Mouse (Mus musculus) ovary, postnatal 36 days (tissue): Measurements from ENCODE around the gene Cfap77.
"Not testable (repeated sequence)": the region's sequence is repeated elsewhere in the genome, so short reads cannot be mapped to it uniquely, and the experiment has no call there.

Experiments used
- DNase-seq: peaks from one replicate; pipeline ENCODE4 v3.0.0; 2022; ENCODE audit warnings: low spot score, mixed read lengths

Cfap77 gene

DNA sequence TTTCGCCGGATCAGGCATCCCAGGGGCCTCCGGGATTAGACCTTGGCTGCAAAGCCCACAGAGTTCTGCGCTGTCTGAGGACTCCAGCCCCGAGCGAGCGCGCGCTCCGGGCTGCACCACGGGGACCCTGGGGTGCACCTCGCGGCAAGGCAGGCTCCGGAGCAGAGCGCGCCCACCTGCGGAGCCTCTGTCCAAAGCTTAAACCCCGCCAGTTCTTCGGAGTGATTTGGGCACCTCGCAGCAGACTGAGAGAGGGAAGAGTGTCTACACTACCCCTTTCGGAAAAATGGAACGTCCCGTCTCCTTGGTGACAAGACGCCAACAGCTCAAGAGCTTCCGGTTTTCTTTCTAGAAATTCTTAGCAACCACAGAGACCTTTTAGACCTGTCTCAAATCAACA, at the start of gene Cfap77:
TSS of gene Cfap77 (minus strand) at position 76 of the 400 bp plus-strand sequence.
- DNase-seq: peak; percentile 48

DNA sequence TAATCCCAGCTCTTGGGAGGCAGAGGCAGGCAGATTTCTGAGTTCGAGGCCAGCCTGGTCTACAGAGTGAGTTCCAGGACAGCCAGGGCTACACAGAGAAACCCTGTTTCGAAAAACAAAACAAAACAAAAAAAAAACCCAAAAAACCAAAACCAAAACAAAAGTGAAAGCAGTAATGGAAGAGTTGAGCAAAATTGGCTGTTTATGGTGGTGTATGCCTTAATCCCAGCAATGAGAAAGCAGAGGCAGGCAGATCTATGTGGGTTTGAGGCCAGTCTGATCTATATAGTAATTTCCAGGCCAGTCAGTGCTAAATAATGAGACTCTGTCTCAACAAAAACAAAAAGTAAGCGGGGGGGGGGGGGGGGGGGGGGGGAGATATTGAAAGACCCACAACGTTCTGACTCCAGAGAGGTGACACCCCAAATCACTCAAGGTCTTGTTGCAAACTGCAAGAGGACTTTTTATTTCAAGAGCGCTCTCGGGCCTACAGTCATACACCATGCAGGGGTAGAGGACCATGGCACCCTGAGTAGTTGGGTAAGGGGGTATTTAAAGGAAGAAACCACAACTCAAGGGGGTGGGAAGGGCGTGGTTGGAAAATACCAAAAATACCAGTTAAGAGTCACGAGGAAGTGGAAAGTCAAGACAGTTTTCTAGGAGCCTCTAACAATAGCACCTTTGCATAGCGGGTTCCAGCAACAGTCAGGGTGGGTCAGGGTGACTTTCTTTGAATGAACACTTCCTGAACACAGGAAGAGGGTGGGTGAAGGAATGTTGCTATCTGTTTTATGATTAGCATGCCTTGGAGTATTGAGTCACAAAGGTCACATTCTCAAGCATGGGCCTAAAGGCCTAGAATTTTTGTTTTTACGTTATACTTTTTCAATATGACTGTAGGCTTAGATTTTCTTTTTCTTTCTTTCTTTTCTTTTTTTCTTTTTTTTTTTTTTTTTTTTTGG, 47.8 kb upstream of the Cfap77 start:
- not testable (repeated sequence) for DNase-seq

DNA sequence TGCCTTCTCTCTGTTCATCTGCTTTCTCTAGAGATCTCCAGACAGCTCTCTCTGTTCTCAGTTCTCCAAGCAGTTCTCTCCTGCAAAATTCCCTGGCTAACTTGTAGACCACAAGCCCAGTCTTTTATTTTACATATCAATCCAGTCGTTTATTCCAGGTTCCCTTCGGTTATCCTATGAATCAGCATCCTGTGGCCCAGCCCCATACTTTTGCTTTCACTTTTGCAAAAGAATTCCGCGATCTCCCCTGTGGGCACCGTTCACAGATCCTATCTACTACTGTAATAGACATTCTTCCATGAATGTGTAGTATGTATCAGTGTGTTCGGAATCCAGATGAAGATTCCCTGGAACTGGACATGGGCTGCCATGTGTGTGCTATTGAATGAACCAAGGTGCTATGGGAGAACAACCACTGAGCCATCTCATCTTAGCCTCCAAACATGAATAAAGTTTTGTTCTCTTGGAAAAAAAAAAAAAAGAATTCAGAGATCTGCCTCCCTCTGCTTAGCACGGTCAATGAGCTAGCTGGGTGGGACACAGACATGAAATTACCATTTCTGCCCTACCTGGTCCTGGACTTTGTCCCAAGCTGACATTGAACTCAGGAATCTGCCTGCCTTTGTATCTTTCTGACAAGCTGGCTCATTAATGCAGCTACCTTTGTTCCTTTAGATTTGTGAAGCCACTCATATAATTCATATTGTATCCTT, 46.1 kb upstream of the Cfap77 start:
- DNase-seq: no peak

DNA sequence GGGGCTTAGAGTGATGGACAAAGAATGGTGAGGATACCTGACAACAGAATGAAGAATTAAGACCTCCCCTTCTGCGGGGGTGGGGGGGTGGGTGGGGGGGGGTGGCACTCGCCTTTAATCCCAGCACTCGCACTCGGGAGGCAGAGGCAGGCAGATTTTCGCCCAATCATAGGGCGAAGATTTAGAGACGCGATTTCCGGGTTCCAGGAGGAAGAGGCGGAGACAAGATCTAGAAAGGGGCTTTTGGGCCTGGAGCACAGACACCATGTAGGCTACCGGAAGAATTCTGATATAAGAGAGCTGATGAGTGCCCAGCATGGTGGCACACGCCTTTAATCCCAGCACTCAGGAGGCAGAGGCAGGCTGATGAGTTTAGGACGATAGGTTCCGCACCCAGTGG, 44.8 kb upstream of the Cfap77 start:
- DNase-seq: no peak

DNA sequence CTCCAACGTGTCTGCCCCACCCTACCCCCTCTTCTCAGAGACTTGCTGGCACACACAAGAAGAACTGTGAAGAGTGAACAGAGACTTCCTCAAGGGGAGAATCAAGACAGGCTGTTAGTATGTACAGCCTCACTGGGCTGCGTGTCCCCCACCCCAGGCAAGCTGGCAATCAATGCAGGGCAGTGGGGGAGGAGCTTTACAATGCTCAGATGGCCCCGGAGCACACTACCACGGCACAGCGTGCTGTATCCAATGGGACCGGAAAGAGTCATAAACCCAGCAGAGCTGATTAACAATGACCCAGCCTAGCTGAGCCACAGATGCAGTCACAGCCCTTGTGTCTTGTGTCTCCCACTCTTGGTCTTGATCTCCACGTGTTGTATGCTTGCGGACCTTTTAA, 43.9 kb upstream of the Cfap77 start:
- no peak for DNase-seq

DNA sequence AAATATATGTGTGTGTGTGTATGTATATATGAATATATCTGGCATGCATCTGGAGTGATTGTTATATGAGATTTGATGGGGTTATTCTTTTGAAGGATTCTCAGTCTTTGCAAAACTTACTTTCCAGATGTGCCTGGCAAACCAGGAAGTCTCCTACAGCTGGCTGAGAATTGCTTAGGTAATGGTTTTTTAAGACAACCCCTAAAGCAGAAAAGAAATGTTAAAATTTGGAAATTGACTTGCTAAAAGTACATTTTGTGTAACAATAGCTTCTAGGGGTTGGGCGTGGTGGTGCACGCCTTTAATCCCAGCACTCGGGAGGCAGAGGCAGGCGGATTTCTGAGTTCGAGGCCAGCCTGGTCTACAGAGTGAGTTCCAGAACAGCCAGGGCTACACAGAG, 43.1 kb upstream of the Cfap77 start:
- DNase-seq: not testable (repeated sequence)

DNA sequence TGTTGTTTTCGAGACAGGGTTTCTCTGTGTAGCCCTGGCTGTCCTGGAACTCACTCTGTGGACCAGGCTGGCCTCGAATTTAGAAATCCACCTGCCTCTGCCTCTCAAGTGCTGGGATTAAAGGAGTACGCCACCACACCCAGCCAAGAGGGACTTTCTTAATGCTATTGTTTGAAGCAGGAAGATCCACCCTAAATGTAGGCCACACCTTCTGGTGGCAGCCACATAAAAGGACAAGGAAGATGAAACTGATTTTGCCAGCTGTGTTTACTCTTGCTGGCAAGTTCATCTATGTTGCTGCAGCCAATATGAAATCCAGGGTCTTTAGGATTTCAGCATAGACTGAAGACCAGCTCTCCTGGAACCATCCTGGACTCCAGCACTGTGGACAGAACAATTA, 42.6 kb upstream of the Cfap77 start:
- DNase-seq: no peak

DNA sequence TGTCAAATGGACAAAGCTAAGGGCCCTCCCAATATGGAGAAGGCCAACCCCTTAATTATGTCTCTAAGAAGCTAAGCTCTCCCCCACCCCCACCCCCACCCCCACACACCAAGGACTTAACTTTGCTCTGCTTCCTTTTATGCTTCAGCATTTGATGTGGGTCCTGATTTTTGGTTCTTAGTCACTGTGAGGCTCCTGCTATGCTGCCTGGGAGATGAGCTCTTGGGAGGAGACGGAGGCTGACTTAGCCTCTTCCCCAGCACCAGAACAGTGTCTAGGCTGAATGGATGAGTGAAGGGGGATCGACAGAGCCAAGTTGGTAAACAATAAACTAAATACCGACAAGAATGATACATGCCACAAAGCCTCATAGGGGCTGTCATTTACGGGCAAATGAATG, 41.9 kb upstream of the Cfap77 start:
- no peak for DNase-seq

DNA sequence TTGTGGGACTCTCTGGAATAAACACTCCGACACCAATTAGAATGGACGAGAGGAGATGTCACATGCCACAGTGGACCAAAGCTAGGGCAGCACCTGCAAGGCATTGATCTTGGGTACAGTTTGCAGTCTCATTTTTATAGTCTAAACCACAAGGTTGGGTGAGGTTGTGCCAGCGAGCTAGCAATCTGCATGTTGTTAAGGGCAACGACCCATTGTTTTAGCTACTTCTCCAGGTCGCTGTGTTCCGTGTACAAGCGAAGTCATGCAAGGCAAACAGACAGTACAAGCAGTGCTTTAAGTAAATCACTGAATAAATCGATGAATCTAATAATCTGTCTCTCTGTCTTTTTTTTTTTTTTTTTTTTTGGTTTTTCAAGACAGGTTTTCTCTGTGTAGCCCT, 40.8 kb upstream of the Cfap77 start:
- no peak for DNase-seq

DNA sequence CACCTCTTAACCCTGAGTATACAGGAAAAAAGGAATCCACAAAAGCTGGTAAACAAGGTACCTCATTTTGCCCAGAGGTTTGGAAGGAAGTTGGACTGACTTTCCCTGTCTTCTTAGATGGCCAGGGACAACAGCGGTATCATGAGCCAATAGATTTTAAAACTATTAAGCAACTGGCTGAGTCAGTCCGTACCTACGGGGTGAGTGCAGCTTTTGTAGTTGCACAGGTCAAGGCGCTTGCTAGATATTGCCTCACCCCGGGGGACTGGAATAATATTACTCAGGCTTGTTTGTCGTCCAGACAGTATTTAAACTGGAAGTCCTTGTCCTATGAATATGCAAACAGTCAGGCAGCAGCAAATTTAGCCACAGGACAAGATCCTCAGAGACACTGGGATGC, 34.4 kb upstream of the Cfap77 start:
- DNase-seq: not testable (repeated sequence)

DNA sequence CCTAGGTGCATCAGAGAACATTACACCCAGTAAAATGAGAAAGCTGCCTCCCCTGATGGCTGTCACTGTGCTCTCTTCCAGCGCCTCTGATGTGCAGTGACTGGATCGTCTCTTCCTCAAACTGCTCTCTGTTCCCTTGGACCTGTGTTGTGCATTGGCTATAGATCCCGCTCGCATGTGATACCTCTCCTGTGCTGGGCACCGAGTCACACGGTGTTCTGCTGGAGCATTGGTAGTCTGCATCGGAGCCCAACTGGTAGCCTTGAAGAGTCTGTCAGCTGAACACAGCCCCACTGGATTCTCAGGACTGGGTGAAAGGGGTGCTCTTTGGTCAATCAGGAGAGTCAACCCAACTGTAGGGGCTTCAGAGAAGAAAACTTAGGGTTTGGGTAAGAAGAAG, 31.2 kb upstream of the Cfap77 start:
- DNase-seq: no peak

DNA sequence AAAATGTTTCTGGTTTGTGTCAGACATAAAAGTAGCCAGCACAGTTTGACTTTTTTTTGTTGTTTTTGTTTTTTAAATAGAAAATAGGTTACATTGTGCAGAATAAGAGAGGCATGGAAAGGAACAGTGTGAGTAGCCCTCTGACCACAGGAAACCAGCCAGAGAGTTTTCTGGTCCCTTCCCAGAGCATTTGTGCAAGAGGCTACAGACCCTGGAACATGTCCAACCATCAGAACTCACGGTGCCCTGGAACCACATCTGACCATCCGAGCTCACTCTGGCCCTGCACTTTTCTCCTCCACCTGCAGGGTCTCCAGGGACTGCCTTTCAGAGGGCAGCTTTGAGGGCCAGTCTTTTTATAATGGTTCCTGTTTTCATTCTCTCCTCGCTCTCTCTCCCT, 27.1 kb upstream of the Cfap77 start:
- DNase-seq: peak; percentile 23

DNA sequence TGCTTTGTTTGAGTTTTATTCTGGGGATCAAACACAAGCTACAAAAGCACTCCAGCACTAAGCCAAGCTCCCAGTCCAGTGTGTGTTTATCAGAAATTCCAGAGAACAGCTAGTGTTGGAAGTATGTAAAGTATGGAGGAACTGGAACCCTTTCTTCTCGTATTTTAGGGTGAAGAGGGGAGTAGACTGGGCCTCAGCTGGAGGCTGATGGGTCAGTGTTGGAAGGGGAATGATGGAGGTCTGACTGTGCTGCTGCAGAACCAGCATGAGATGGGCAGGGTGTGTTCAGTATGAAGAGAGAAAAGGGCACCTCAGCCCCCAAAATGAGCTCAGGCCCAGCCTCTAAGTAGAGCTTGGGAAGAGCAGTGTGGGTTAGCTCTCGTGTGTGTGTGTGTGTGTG, 21.4 kb upstream of the Cfap77 start:
- no peak for DNase-seq

DNA sequence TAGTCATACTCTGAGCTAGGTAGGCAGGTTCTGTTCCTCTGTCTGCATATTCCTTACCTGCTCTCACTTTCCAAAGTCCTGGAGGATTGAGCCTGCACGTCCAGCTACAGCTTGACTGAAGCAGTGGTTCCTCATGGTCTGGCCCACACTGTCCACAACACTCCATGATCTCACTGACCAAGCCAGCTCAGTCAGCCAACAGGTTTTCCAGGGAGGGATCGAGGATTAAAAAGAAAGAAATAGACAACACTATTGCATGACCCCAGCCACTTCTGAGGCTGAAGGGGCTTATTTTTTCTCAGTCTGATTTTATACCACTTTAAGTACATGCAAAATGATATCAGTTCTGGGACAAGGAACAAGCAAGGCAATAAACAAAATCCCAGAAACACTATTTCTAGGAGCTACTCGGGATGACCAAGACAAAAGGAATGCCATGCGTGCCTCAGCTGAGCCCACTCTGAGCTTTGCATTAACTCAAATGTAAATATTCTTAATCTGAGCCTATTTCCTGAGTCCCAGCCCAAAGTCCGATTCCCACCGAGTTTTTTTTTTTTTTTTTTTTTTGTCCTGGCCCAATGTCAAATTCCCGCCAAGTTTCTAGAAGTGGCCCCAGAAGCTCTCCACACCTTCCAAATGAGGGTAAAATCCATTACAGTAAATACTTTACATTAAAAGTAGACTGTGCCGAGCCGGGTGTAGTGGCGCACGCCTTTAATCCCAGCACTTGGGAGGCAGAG, 20.6 kb upstream of the Cfap77 start:
- no peak for DNase-seq

DNA sequence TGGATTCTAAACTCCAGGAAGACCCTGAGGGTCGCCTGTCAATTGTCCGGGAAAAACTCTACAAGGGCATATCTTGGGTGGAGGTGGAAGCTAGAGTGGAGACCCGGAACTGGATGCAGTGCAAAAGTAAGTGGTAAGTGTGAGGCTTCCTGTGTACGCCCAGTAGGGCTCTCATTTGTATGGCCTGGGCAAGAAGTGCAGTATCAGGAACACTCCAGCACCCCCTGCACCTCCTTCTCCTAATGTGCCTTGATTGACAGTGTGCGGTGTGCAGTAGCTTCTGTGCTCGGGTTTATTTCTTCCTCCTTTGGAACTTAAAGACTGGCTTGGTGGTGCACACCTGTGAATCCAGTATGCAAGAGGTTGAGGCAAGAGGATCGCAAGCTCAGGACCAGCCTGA, 19.8 kb upstream of the Cfap77 start:
- no peak for DNase-seq

DNA sequence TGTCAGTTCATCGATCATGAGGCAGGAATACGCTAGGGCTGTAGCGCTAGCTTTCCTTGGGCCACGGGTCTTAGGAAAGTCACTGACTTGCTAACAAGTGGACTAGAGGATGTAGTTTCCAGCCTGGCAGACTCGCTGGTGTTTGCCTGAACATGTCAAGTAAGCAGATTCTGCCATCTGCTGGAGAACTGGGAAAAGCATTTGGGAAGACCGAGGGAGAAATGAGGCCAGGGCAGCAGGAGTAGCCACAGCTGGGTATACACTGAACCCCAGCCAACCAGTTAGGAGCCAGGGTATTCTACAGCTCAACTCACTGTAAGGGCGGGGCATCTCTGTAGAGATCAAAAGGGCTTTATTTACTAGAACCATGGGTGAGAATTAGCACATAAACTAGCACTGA, 11.5 kb upstream of the Cfap77 start:
- DNase-seq: no peak

DNA sequence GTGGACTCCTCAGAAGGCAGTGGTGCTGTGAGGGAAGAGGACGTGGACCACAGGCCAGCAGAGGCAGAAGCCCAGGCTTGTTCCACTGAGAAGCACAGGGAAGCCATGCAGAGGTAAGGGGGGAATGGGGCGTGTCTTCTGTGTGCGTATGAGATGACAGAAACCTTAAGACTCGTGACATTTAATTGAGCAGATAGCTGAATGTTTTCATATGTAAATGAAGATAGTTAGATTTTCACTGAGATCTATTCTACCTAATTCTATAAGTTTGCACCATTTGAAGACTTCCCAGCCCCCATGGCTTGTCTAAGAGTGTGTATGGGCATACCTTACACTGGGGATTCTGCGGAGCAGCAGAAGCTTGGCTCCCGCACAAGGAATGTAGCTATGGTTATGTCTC, 10.9 kb upstream of the Cfap77 start:
- no peak for DNase-seq

DNA sequence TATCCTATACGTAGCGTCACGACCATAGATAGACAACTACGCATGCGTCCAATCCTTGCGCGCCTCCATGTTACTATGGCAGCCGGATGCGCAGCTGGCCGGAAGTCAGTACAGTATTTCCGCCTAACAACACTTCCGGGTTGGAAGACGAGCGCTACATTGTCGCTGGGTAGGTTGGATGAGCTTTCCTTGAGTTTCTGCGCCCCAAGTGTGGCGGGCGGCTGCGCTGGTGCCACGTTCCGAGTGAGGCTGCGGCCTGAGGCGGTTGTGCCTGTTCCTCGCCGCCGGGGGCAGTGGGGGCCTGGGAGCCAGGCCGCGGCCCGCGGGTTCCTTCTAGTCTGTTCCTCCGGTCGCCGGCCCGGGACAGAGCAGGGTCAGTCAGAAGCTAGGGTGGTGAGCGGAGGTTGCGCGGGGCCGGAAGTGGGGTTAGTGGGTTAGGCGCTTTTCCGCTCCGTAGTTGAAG, 5.3 kb upstream of the Cfap77 start, which contains the start of gene Ttf1:
TSS of gene Ttf1 (plus strand) at position 128 of the 463 bp plus-strand sequence.
- DNase-seq: peak; percentile 83

DNA sequence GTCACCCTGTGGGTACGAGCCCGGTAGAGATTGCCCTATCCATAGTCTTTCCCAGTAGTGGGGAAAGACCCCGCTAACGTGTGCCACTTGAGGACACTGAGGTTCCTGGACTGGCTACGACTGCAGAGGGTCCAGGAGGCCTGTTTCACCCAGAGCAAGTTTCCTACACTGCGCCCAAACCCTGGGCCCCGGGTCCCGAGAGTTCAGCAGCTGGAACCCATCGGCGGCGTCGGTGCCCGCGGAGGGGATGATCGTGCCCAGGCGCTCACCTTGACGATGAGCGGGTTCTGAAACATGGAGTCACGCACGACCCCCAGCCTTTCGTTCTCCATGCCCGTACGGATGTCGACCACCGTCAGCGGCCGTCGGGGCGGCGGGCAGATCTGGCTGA, 326 bp downstream of the Cfap77 start:
- DNase-seq: no peak

DNA sequence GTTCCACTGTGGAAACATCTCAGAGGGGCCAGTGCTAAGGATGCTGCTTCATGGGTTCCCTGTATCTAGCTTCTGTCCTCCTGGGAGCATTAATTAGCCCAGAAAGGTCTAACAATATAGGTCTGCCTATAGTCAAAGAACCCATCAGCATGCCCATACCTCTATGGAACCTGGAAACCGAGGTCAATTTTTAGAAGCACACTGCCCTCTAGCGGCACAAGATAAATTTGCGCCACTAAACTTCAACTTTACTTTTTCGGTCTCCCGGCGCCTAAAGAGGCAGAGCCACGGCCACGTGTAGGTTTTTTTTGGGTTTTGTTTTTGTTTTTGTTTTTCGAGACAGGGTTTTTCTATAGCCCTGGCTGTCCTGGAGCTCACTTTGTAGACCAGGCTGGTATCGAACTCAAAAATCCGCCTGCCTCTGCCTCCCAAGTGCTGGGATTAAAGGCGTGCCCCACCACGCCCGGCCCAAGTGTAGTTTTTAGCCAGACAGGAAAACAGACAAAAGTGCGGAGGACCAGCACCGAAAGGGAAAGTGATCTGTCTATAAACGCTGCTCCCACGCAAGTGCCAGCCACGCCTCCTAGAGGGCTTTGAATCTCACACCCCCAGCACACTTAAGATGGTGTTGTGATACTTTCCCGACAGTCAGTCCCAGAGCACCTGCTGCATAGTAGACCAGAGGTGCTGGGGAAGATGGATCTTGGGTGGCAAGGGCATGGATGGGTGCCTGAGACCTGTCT, 893 bp downstream of the Cfap77 start:
- DNase-seq: peak; percentile 37

DNA sequence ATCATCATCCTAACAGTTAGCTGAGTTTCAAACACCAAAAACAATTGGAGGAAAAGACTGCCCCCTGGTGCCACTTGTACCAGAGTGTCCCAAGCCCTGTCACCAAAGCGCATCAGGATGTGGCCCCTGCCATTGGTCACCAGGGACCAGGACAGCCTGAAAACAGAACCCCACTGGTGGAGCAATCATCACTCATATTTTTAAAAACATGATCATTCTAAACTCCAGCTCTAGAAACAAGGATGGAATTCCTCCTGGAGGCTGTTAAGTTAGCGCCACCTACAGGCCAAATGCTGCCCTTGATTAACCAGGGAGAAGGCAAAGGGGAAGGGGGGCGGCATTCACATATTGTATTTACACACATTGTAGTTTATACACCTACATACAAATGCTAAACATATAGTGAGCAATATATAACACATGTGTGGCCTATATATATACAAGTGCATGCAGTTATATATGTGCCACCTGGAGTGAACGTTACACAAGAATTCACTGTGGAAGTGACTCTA, 1.9 kb downstream of the Cfap77 start:
- DNase-seq: peak; percentile 34
